Mouse (Mus musculus) granulocyte monocyte progenitor cell, adult 5-6 weeks (primary cell): ENCODE measurements at regions not wholly inside any gene's neighbourhood (a gene's known extent, or its start where the extent isn't known, plus 50 kb on each side); places are given as distances from the start of the nearest gene placed in this dataset.

Experiments used
- ATAC-seq: replicated peaks from 2 replicates; pipeline ENCODE4 v1.8.0; 2016; ENCODE audit warnings: mild to moderate bottlenecking, moderate TSS enrichment, inconsistent platforms; ENCODE audit not compliant: poor library complexity, severe bottlenecking

- no peak for ATAC-seq
Observed at GRCm38 (mm10) chr12:51294971-51295477, 52.8 kb upstream of the G2e3 start.

GRCm38 (mm10) chr12:51278358-51278757, 69.5 kb upstream of the G2e3 start:
- no peak for ATAC-seq

- no peak; the same call in 1 of the 2 replicates for ATAC-seq
Observed at GRCm38 (mm10) chr12:51275818-51276538, 71.9 kb upstream of the G2e3 start.

- no peak for ATAC-seq
Observed at GRCm38 (mm10) chr12:51273486-51273885, 74.4 kb upstream of the G2e3 start.

GRCm38 (mm10) chr12:51242839-51243238, 105.0 kb upstream of the G2e3 start:
- ATAC-seq = no peak

- no peak for ATAC-seq
Observed at GRCm38 (mm10) chr12:51241131-51241781, 106.6 kb upstream of the G2e3 start.

GRCm38 (mm10) chr12:51211691-51212090, 136.2 kb upstream of the G2e3 start:
- ATAC-seq = no peak

- no peak for ATAC-seq
Observed at GRCm38 (mm10) chr12:51196289-51196688, 151.6 kb upstream of the G2e3 start.

GRCm38 (mm10) chr12:51195136-51195535, 152.7 kb upstream of the G2e3 start:
- no peak for ATAC-seq

- ATAC-seq = no peak
Observed at GRCm38 (mm10) chr12:51190754-51191153, 157.1 kb upstream of the G2e3 start.

GRCm38 (mm10) chr12:51190186-51190585, 157.7 kb upstream of the G2e3 start:
- ATAC-seq = no peak

- ATAC-seq = no peak
Observed at GRCm38 (mm10) chr12:51188229-51188628, 159.6 kb upstream of the G2e3 start.

GRCm38 (mm10) chr12:51187726-51188125, 160.1 kb upstream of the G2e3 start:
- no peak for ATAC-seq

- ATAC-seq = no peak
Observed at GRCm38 (mm10) chr12:51185751-51186150, 162.1 kb upstream of the G2e3 start.

GRCm38 (mm10) chr12:51174906-51175756, 172.7 kb upstream of the G2e3 start:
- no peak for ATAC-seq

GRCm38 (mm10) chr12:51165186-51165585, 182.7 kb upstream of the G2e3 start:
- no peak for ATAC-seq

- ATAC-seq = no peak
Observed at GRCm38 (mm10) chr12:51160995-51161394, 186.9 kb upstream of the G2e3 start.

GRCm38 (mm10) chr12:51160122-51160521, 187.7 kb upstream of the G2e3 start:
- no peak for ATAC-seq

GRCm38 (mm10) chr12:51147963-51148362, 199.9 kb upstream of the G2e3 start:
- ATAC-seq = no peak

- ATAC-seq = no peak
Observed at GRCm38 (mm10) chr12:51143840-51144239, 204.0 kb upstream of the G2e3 start.

GRCm38 (mm10) chr12:51143196-51143595, 204.7 kb upstream of the G2e3 start:
- ATAC-seq = no peak
